Mouse (Mus musculus): ENCODE results near the gene Foxo6. TPM values are rescaled to one million over a fixed set of nuclear protein-coding genes. Genes with fewer than 3 reads are reported as not detected.

The Foxo6 gene
- polyA plus RNA-seq, 1 experiment from 2014 or later, result 1.1 TPM

GRCm38 (mm10) chr4:120223108-120223745, 63.9 kb downstream of the Foxo6 start:
- ATAC-seq (ENCODE audit: low FRiP score), result no peak
- Histone ChIP-seq H3K4me2 (no peak overlapping the region), H3K9ac (no peak overlapping the region), H3K36me3 (replicated peaks) (no peaks in the 10 kb centered on the region), H3K4me1 (peaks cover 16% of the 10 kb centered on the region), H3K9me3 (no peaks in the 10 kb centered on the region), H3K4me3 (replicated peaks) (no peak overlapping the region), H3K27me3 (0 out of 2 replicates have a peak, but pooled peaks cover 4% of the 10 kb centered on the region), H3K27ac (no peak overlapping the region)
- WGBS, result 69% methylated on average over 7 of the region's 7 CpGs

- no peak for ATAC-seq (ENCODE audit: low FRiP score)
- H3K27ac ChIP-seq, result no peak overlapping the region
- 45% methylated on average over 6 of the region's 6 CpGs for WGBS
Measured at GRCm38 (mm10) chr4:120221708-120222107, 65.4 kb downstream of the Foxo6 start.

DNA sequence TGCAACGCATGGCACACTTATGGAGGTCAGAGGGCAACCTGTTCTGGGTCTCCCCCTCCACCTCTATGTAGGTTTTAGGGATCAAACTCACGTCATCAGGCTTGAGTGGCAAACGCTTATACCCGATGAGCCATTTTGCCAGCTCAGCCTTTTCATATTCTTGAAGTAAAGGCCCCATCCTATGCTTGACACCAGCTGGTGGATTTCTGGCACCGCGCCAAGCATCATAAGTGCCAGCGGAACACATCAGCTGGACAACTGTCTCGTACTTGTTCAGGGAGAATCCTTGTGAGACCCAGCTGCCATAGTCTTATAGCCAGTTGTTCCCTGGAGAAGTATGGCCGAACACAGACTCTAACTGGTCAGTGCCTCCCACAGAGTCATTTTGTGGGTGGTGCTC, 68.3 kb downstream of the Foxo6 start:
- WGBS, result 80% methylated on average over 9 of the region's 9 CpGs
- Histone ChIP-seq H3K27me3 (0 out of 2 replicates have a peak, but pooled peaks cover 4% of the 10 kb centered on the region), H3K4me1 (peaks cover 16% of the 10 kb centered on the region), H3K27ac (no peak overlapping the region), H3K36me3 (replicated peaks) (no peaks in the 10 kb centered on the region), H3K9ac (no peak overlapping the region), H3K9me3 (no peaks in the 10 kb centered on the region), H3K4me2 (no peak overlapping the region), H3K4me3 (replicated peaks) (no peak overlapping the region)
- ATAC-seq (ENCODE audit: low FRiP score), result no peak

More at GRCm38 (mm10) chr4:120221708-120222107, 65.4 kb downstream of the Foxo6 start:
- Histone ChIP-seq H3K36me3 (replicated peaks) (no peaks in the 10 kb centered on the region), H3K4me1 (peaks cover 16% of the 10 kb centered on the region), H3K9ac (no peak overlapping the region), H3K4me2 (no peak overlapping the region), H3K9me3 (no peaks in the 10 kb centered on the region), H3K4me3 (replicated peaks) (no peak overlapping the region), H3K27me3 (0 out of 2 replicates have a peak, but pooled peaks cover 4% of the 10 kb centered on the region)

Other genes starting within 250 kb of the Foxo6 start
- not detected in 2 replicates for gene AL607142.1, start 222.4 kb downstream of the Foxo6 start, polyA plus RNA-seq (2016; fragmentation: Nextera tagmentation; extraction: Ambion mirVana)
- 0.22 TPM in 1 of 2 replicates, not detected in the other for gene Edn2, start 126.1 kb downstream of the Foxo6 start, polyA plus RNA-seq (2016; fragmentation: Nextera tagmentation; extraction: Ambion mirVana)
- 44.6 and 52.7 TPM in 2 replicates for gene Scmh1, start 117.9 kb upstream of the Foxo6 start, polyA plus RNA-seq (2016; fragmentation: Nextera tagmentation; extraction: Ambion mirVana)
- gene Slfnl1, start 244.9 kb upstream of the Foxo6 start, polyA plus RNA-seq (2016; fragmentation: Nextera tagmentation; extraction: Ambion mirVana), result not detected in 2 replicates